Mouse (Mus musculus): ENCODE results near the gene Pate3.
"Not testable (repeated sequence)": the region's sequence is repeated elsewhere in the genome, so short reads cannot be mapped to it uniquely, and the experiment has no call there.

GRCm38 (mm10) chr9:35616784-35617183 is 31.2 kb downstream of the Pate3 start:
- TF ChIP-seq POLR2A (IDR thresholded peaks at IDR 0.05; ENCODE audit: low read depth, low read length); CTCF (IDR thresholded peaks at IDR 0.05; ENCODE audit: extremely low read depth, insufficient read depth, insufficient read length, insufficient replicate concordance): not testable (repeated sequence)

Data from spleen, adult 2 months (tissue).